Mouse (Mus musculus): ENCODE measurements around the gene Nr2c2. TPM values are rescaled to one million over a fixed set of nuclear protein-coding genes. Genes with fewer than 3 reads are reported as not detected.

Nr2c2 gene
- polyA plus RNA-seq, 1 experiment from 2014 or later: 22.3 TPM

DNA sequence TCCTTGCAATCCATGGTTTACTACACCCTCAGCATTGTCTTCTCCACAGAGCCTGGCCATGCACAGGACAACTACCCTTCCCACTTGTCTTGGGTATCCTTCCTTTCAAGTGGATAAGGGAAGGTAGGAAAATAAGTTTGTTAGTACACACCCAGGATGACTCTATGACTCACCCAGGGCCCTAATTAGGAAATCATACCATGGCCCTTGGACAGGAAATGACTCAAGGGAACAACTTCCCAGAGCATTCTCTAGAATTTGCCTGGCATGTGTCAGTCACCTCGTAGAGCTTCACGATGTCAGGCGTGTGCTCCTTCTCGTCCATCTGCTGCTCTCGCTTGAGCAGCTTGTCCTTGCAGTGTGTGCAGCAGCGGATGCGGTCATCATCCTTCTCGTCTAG, 108.2 kb downstream of the Nr2c2 start:
- 93% methylated on average over 8 of the region's 8 CpGs for WGBS

DNA sequence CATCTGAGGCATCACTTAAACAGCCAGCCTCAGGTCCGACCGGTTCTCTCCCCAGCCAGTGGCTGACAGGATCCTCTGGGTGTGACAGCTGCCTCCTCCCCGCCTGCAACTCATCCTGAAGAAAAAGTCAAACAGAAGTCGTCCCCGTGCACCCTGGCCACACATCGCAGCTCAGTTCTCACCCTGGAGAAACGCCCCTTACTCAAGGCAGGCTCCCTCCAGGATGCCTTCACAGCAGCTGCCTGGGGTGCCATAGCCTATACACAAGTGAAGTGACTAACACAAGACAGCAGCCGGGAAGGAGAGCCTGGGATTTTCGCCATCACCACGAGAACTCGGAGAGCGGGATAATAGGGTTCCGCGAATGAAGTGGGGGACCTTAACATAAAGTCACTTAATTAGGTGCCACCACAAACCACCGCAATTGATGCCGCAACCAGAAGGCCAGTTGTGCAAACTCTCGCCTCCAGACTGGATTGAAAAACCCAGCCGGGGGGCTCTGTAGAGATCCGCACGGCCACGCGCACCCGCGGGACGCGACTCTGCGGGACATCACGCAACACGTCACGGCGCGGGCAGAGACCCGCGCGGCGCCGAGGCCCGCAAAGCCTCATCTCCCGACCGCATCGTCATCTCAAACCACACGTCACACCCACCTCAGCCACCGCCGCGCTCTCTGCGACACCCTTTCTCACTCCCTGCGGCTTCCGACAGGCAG, 123.0 kb downstream of the Nr2c2 start:
- under 1% methylated on average over 48 of the region's 48 CpGs for WGBS

More for the DNA sequence above, 108.2 kb downstream of the Nr2c2 start:
- Histone ChIP-seq H3K27me3 (ENCODE audit: control insufficient read depth, insufficient read depth, low read length) (no peaks in the 10 kb centered on the region), H3K4me1 (ENCODE audit: control insufficient read depth, insufficient read depth, low read length) (no peaks in the 10 kb centered on the region), H3K4me3 (ENCODE audit: low read depth, low read length) (no peak overlapping the region), H3K27ac (ENCODE audit: low read depth, low read length) (no peak overlapping the region), H3K4me2 (ENCODE audit: low read depth) (no peak overlapping the region), H3K9me3 (ENCODE audit: control insufficient read depth, low read length) (no peaks in the 10 kb centered on the region), H3K9ac (ENCODE audit: low read length) (no peak overlapping the region), H3K36me3 (ENCODE audit: control insufficient read depth, insufficient read depth, low read length) (peaks cover 17% of the 10 kb centered on the region)
- DNase-seq (ENCODE audit: low spot score) (no peak), ATAC-seq (ENCODE audit: insufficient read depth, low FRiP score, low TSS enrichment) (no peak)

DNA sequence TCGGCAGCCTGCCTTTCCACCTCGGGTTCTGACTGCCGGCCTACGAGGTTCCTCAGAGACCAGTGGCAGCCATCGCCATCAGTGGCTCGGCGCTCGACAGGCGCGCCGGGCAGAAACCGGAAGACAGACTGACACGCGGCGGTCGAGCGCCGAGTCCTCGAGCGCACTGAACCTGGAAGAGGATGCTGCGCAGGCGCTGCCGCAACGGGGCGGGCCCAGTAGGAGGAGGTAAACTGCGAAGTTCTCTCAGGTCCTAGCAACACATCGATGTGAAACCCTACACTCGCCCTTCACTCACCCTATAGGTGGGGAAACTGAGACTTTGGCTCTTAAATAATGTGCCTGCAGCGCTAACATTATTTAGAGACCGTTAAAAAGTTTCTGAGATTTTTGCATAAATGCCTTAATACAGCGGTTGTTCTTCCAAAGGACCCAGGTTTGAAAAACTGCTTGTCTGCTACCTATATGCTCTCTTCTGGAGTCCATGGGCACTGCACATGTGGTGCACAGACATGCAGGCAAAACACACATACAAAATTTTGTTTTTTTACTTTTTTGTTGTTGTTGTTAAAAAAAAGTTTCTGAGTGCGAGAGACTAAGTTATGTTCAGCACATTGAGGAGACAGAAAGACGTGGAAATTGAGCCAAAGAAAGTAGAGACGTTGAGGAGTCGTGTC, 123.7 kb downstream of the Nr2c2 start, which contains the start of gene Rbsn:
Rbsn (minus strand) TSS at position 153 of the 677 bp plus-strand sequence.
- Histone ChIP-seq H3K4me1 (ENCODE audit: control insufficient read depth, insufficient read depth, low read length) (no peaks in the 10 kb centered on the region), H3K27me3 (ENCODE audit: control insufficient read depth, insufficient read depth, low read length) (no peaks in the 10 kb centered on the region), H3K36me3 (ENCODE audit: control insufficient read depth, insufficient read depth, low read length) (no peaks in the 10 kb centered on the region), H3K4me2 (ENCODE audit: low read depth) (peak within 1 kb of the TSS; percentile 84), H3K4me3 (ENCODE audit: low read depth, low read length) (peak within 1 kb of the TSS; percentile 92), H3K9ac (ENCODE audit: low read length) (peak within 1 kb of the TSS; percentile 91), H3K27ac (ENCODE audit: low read depth, low read length) (peak within 1 kb of the TSS; percentile 79), H3K9me3 (ENCODE audit: control insufficient read depth, low read length) (no peaks in the 10 kb centered on the region)
- DNase-seq (ENCODE audit: low spot score) (peak; percentile 95), ATAC-seq (ENCODE audit: insufficient read depth, low FRiP score, low TSS enrichment) (peak; percentile 91)
- 11% methylated on average over 35 of the region's 35 CpGs for WGBS

More for the DNA sequence above, 123.0 kb downstream of the Nr2c2 start:
- no peaks in the 10 kb centered on the region for H3K4me1 ChIP-seq (ENCODE audit: control insufficient read depth, insufficient read depth, low read length)
- H3K4me3 ChIP-seq (ENCODE audit: low read depth, low read length): peak overlapping the region; percentile 92
- H3K27me3 ChIP-seq (ENCODE audit: control insufficient read depth, insufficient read depth, low read length): no peaks in the 10 kb centered on the region
- DNase-seq (ENCODE audit: low spot score): no peak
- peak overlapping the region; percentile 91 for H3K9ac ChIP-seq (ENCODE audit: low read length)
- ATAC-seq (ENCODE audit: insufficient read depth, low FRiP score, low TSS enrichment): peak; percentile 81
- H3K36me3 ChIP-seq (ENCODE audit: control insufficient read depth, insufficient read depth, low read length): 0 out of 2 replicates have a peak, but pooled peaks cover 2% of the 10 kb centered on the region
- peak overlapping the region; percentile 79 for H3K27ac ChIP-seq (ENCODE audit: low read depth, low read length)
- H3K4me2 ChIP-seq (ENCODE audit: low read depth): peak overlapping the region; percentile 84
- H3K9me3 ChIP-seq (ENCODE audit: control insufficient read depth, low read length): no peaks in the 10 kb centered on the region

DNA sequence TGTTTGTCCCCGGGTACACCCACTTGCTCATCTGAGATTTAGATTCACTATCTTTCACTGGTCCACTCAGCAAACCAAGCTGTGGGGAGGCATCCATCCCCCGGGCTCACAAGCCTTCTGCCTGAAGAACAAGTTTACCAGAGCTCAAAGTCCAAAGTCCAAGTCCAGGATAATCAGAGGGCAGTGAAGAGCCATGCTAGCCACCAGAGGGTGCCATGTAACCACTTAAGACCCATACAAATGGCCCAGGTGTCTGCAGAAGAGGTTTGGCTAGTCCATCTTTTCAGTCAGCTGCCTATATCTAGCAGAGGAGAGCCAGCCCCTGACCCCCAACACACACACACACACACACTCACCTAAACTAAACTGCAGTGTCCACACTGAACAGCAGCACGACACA, 128.3 kb downstream of the Nr2c2 start:
- ATAC-seq (ENCODE audit: insufficient read depth, low FRiP score, low TSS enrichment) (no peak), DNase-seq (ENCODE audit: low spot score) (peak; percentile 30)
- Histone ChIP-seq H3K4me3 (ENCODE audit: low read depth, low read length) (no peak overlapping the region), H3K27me3 (ENCODE audit: control insufficient read depth, insufficient read depth, low read length) (no peaks in the 10 kb centered on the region), H3K27ac (ENCODE audit: low read depth, low read length) (no peak overlapping the region), H3K4me1 (ENCODE audit: control insufficient read depth, insufficient read depth, low read length) (no peaks in the 10 kb centered on the region), H3K9me3 (ENCODE audit: control insufficient read depth, low read length) (no peaks in the 10 kb centered on the region), H3K4me2 (ENCODE audit: low read depth) (no peak overlapping the region), H3K36me3 (ENCODE audit: control insufficient read depth, insufficient read depth, low read length) (no peaks in the 10 kb centered on the region), H3K9ac (ENCODE audit: low read length) (no peak overlapping the region)
- WGBS: 61% methylated on average over 3 of the region's 3 CpGs

DNA sequence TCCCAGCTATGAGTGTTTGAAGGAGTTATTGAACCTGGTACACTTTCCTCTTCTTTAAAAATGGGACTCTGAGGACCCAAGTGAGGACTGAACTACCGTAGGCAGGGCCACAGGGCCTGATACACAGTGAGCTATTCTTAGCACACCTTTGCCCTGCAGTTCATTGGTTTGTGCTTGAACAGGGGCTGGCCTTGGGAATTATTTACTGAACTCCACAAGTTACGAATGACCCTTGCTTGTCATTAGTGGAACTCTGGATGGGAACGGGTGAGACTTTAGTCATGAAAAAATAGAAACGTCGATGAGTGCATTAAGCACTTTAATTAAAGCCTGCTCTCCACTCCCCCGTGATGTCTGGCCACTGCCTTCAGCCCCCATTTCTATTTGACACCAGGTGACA, 130.4 kb downstream of the Nr2c2 start:
- 82% methylated on average over 6 of the region's 6 CpGs for WGBS
- no peak overlapping the region for H3K4me3 ChIP-seq (ENCODE audit: low read depth, low read length)

DNA sequence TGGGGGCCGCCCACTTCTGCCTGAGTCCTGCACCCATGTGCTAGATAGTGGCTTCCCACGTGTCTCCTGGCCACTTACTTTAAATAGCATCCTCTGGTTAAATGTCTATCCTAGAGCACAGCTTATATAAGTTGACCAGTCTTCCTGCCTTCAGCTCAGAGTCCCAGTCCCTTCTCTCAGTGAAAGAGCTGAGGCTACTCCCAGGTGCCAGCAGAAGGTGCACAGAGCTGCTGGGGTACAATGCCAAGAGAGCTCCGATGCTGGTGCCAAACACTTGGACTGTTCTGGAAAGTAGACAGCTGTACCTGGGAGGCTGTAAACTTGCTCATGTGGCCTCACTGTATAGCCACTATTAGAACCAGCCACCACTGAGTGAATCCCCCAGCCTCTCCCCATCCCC, 130.8 kb downstream of the Nr2c2 start:
- ATAC-seq (ENCODE audit: insufficient read depth, low FRiP score, low TSS enrichment): no peak
- H3K4me3 ChIP-seq (ENCODE audit: low read depth, low read length): no peak overlapping the region
- H3K4me1 ChIP-seq (ENCODE audit: control insufficient read depth, insufficient read depth, low read length): no peaks in the 10 kb centered on the region
- WGBS: 94% methylated on average over 3 of the region's 3 CpGs
- no peaks in the 10 kb centered on the region for H3K9me3 ChIP-seq (ENCODE audit: control insufficient read depth, low read length)
- no peaks in the 10 kb centered on the region for H3K36me3 ChIP-seq (ENCODE audit: control insufficient read depth, insufficient read depth, low read length)
- H3K27me3 ChIP-seq (ENCODE audit: control insufficient read depth, insufficient read depth, low read length): no peaks in the 10 kb centered on the region
- H3K4me2 ChIP-seq (ENCODE audit: low read depth): no peak overlapping the region
- DNase-seq (ENCODE audit: low spot score): no peak
- no peak overlapping the region for H3K27ac ChIP-seq (ENCODE audit: low read depth, low read length)
- no peak overlapping the region for H3K9ac ChIP-seq (ENCODE audit: low read length)

More for the DNA sequence above, 130.4 kb downstream of the Nr2c2 start:
- no peaks in the 10 kb centered on the region for H3K27me3 ChIP-seq (ENCODE audit: control insufficient read depth, insufficient read depth, low read length)
- DNase-seq (ENCODE audit: low spot score) (no peak), ATAC-seq (ENCODE audit: insufficient read depth, low FRiP score, low TSS enrichment) (no peak)
- no peaks in the 10 kb centered on the region for H3K4me1 ChIP-seq (ENCODE audit: control insufficient read depth, insufficient read depth, low read length)
- H3K9ac ChIP-seq (ENCODE audit: low read length): no peak overlapping the region
- no peak overlapping the region for H3K4me2 ChIP-seq (ENCODE audit: low read depth)
- no peaks in the 10 kb centered on the region for H3K36me3 ChIP-seq (ENCODE audit: control insufficient read depth, insufficient read depth, low read length)
- no peaks in the 10 kb centered on the region for H3K9me3 ChIP-seq (ENCODE audit: control insufficient read depth, low read length)
- no peak overlapping the region for H3K27ac ChIP-seq (ENCODE audit: low read depth, low read length)

Other genes starting within 250 kb of the Nr2c2 start
- gene Ccdc174, start 213.3 kb upstream of the Nr2c2 start, polyA plus RNA-seq (2014; fragmentation: Nextera tagmentation; extraction: Ambion mirVana): 39.8 and 41.5 TPM in 2 replicates
- 0.78 and 0.93 TPM in 2 replicates for gene 4930590J08Rik, start 188.6 kb upstream of the Nr2c2 start, polyA plus RNA-seq (2014; fragmentation: Nextera tagmentation; extraction: Ambion mirVana)
- gene Fgd5, start 112.5 kb upstream of the Nr2c2 start, polyA plus RNA-seq (2014; fragmentation: Nextera tagmentation; extraction: Ambion mirVana): 6.2 and 6.6 TPM in 2 replicates
- 82.3 and 85.0 TPM in 2 replicates for gene Mrps25, start 92.6 kb downstream of the Nr2c2 start, polyA plus RNA-seq (2014; fragmentation: Nextera tagmentation; extraction: Ambion mirVana)
- 19.1 and 21.4 TPM in 2 replicates for gene Rbsn, start 123.5 kb downstream of the Nr2c2 start, polyA plus RNA-seq (2014; fragmentation: Nextera tagmentation; extraction: Ambion mirVana)
- gene Trh, start 153.3 kb downstream of the Nr2c2 start, polyA plus RNA-seq (2014; fragmentation: Nextera tagmentation; extraction: Ambion mirVana): 0.16 TPM in 1 of 2 replicates, not detected in the other